Mouse (Mus musculus) spleen, adult 2 months (tissue): Measurements from ENCODE around the gene Fxyd5. TPM values are rescaled to one million over a fixed set of nuclear protein-coding genes. Genes with fewer than 3 reads are reported as not detected.

Experiments
- DNase-seq, 2 experiments: peaks; one replicate each; pipeline versions ENCODE4 v3.0.0 to v3.0.0-alpha.2; 2012 to 2021; ENCODE audit warnings: low spot score in 2 of 2, low read depth in 1 of 2
- H3K27ac ChIP-seq: fragments of 200-500 bp; 2 replicates; pipeline ENCODE4 v1.5.1; 2012; ENCODE audit warnings: low read length, inconsistent platforms; ENCODE audit not compliant: insufficient read depth
- H3K27me3 ChIP-seq: fragments of 200-500 bp; 2 replicates; pipeline ENCODE4 v1.6.1; 2012; ENCODE audit warnings: mild to moderate bottlenecking, moderate library complexity, low read length, inconsistent platforms; ENCODE audit not compliant: control insufficient read depth, insufficient read depth
- H3K36me3 ChIP-seq: fragments of 200-500 bp; 2 replicates; pipeline ENCODE4 v1.6.1; 2012; ENCODE audit warnings: mild to moderate bottlenecking, low read length, inconsistent platforms; ENCODE audit not compliant: control insufficient read depth, insufficient read depth
- H3K4me1 ChIP-seq: fragments of 200-500 bp; 2 replicates; pipeline ENCODE4 v1.6.1; 2011; ENCODE audit warnings: inconsistent platforms; ENCODE audit not compliant: control insufficient read depth, insufficient read depth, insufficient read length
- H3K4me3 ChIP-seq: fragments of 200-500 bp; 2 replicates; pipeline ENCODE4 v1.5.1; 2011; ENCODE audit warnings: mild to moderate bottlenecking, inconsistent platforms; ENCODE audit not compliant: insufficient read depth, insufficient read length; ENCODE audit errors: extremely low read depth
- CTCF ChIP-seq: fragments of 200-500 bp; IDR thresholded peaks from 2 replicates; pipeline ENCODE4 v1.5.1; 2011; ENCODE audit warnings: mild to moderate bottlenecking, inconsistent platforms; ENCODE audit not compliant: insufficient read depth, insufficient read length, insufficient replicate concordance; ENCODE audit errors: extremely low read depth
- POLR2A ChIP-seq: fragments of 200-500 bp; IDR thresholded peaks from 2 replicates; pipeline ENCODE4 v1.6.1; 2011; ENCODE audit warnings: low read depth, low read length, inconsistent platforms
- WGBS: fragments of 180-500 bp; shearing (Covaris S2); methylation state at CpG from one replicate; pipeline ENCODE4 v1.1.7; 2018; 5-methylcytosine and 5-hydroxymethylcytosine counted together
- polyA plus RNA-seq: library from polyadenylated mRNA; depleted of rRNA; stranded (reverse); fragments of >200 nt; gene quantifications from 2 replicates; pipeline ENCODE4 v1.2.3, GENCODE M21; 2012

Gene Fxyd5
- polyA plus RNA-seq, 1 experiment = 181 TPM

- no peak for DNase-seq
- peaks cover 6% of the 10 kb centered on the region; the same call in 1 of the 2 replicates for H3K4me1 ChIP-seq
- WGBS = 42% methylated on average over 10 of the region's 10 CpGs
- no peaks in the 10 kb centered on the region for H3K27me3 ChIP-seq
- no peaks in the 10 kb centered on the region for H3K36me3 ChIP-seq
- TF ChIP-seq CTCF = no peak
- TF ChIP-seq POLR2A = no peak
- no peak overlapping the region for H3K4me3 ChIP-seq
- no peak overlapping the region for H3K27ac ChIP-seq
Observed at GRCm38 (mm10) chr7:31017104-31017901, 25.0 kb downstream of the Fxyd5 start.

GRCm38 (mm10) chr7:31012971-31013370 is 29.3 kb downstream of the Fxyd5 start:
- H3K4me1 ChIP-seq = peaks cover 7% of the 10 kb centered on the region; the same call in 1 of the 2 replicates
- H3K27me3 ChIP-seq = no peaks in the 10 kb centered on the region
- no peak overlapping the region for H3K4me3 ChIP-seq
- TF ChIP-seq POLR2A (no peak), CTCF (no peak)
- WGBS = 92% methylated on average over 5 of the region's 5 CpGs
- no peak for DNase-seq
- H3K36me3 ChIP-seq = no peaks in the 10 kb centered on the region
- H3K27ac ChIP-seq = no peak overlapping the region

- Histone ChIP-seq H3K27me3 (no peaks in the 10 kb centered on the region), H3K27ac (no peak overlapping the region), H3K4me1 (peaks cover 3% of the 10 kb centered on the region; the same call in 1 of the 2 replicates), H3K36me3 (no peaks in the 10 kb centered on the region), H3K4me3 (no peak overlapping the region)
- WGBS = 53% methylated on average over 3 of the region's 3 CpGs
- no peak for DNase-seq
- TF ChIP-seq CTCF = no peak
Observed at GRCm38 (mm10) chr7:31008889-31009288, 33.4 kb downstream of the Fxyd5 start.

- WGBS = 22% methylated on average over 1 of the region's 1 CpGs
- Histone ChIP-seq H3K36me3 (no peaks in the 10 kb centered on the region), H3K27ac (no peak overlapping the region), H3K27me3 (no peaks in the 10 kb centered on the region), H3K4me1 (peaks cover 3% of the 10 kb centered on the region; the same call in 1 of the 2 replicates), H3K4me3 (no peak overlapping the region)
- no peak for DNase-seq
- TF ChIP-seq POLR2A (no peak), CTCF (no peak)
Observed at GRCm38 (mm10) chr7:31008175-31008574, 34.1 kb downstream of the Fxyd5 start.

GRCm38 (mm10) chr7:31007775-31008174 is 34.5 kb downstream of the Fxyd5 start:
- Histone ChIP-seq H3K36me3 (no peaks in the 10 kb centered on the region), H3K4me3 (no peak overlapping the region), H3K27me3 (no peaks in the 10 kb centered on the region), H3K27ac (no peak overlapping the region), H3K4me1 (peaks cover 4% of the 10 kb centered on the region; the same call in 1 of the 2 replicates)
- WGBS = 44% methylated on average over 1 of the region's 1 CpGs
- no peak for DNase-seq
- TF ChIP-seq CTCF (no peak), POLR2A (no peak)

- Histone ChIP-seq H3K27me3 (no peaks in the 10 kb centered on the region), H3K36me3 (no peaks in the 10 kb centered on the region), H3K4me1 (peaks cover 27% of the 10 kb centered on the region), H3K4me3 (no peak overlapping the region), H3K27ac (peak overlapping the region; percentile 93)
- TF ChIP-seq POLR2A (no peak; the same call in none of the 2 replicates), CTCF (no peak)
- DNase-seq = peak; percentile 60 to 68
- 5% methylated on average over 8 of the region's 8 CpGs for WGBS
Observed at GRCm38 (mm10) chr7:31002650-31003049, 39.6 kb downstream of the Fxyd5 start.

GRCm38 (mm10) chr7:31000505-31001020 is 41.7 kb downstream of the Fxyd5 start:
- Histone ChIP-seq H3K36me3 (no peaks in the 10 kb centered on the region), H3K27me3 (no peaks in the 10 kb centered on the region), H3K4me3 (peak overlapping the region; percentile 62), H3K4me1 (peaks cover 27% of the 10 kb centered on the region), H3K27ac (peak overlapping the region; percentile 93)
- under 1% methylated on average over 7 of the region's 7 CpGs for WGBS
- peak; percentile 56 to 64 for DNase-seq
- no peak; the same call in 1 of the 2 replicates for TF ChIP-seq POLR2A
- TF ChIP-seq CTCF = no peak
